Mouse (Mus musculus) midbrain, embryonic 14.5 days (tissue): ENCODE data around the gene Snx20. TPM values are rescaled to one million over a fixed set of nuclear protein-coding genes. Genes with fewer than 3 reads are reported as not detected.

Experiments used
- ATAC-seq: fragments of 200-750 bp; cut with Nextera tagmentation; 2 replicates; pipeline ENCODE4 v1.8.0; 2017; ENCODE audit warnings: moderate number of reproducible peaks, moderate library complexity; ENCODE audit not compliant: low FRiP score, low TSS enrichment
- DNase-seq: peaks from one replicate; pipeline ENCODE4 v3.0.0-alpha.2; 2015
- H3K27ac ChIP-seq: fragments of 300-500 bp; sonication (generic); replicated peaks from 2 replicates; pipeline ENCODE4 v1.5.1; 2014; ENCODE audit warnings: mild to moderate bottlenecking, low read depth, low read length, moderate library complexity
- H3K27me3 ChIP-seq: fragments of 300-500 bp; sonication (generic); 2 replicates; pipeline ENCODE4 v1.6.1; 2014; ENCODE audit warnings: low read length, control low read depth, mixed read lengths; ENCODE audit not compliant: control insufficient read depth, insufficient read depth
- H3K36me3 ChIP-seq: fragments of 300-500 bp; sonication (generic); 2 replicates; pipeline ENCODE4 v1.6.1; 2014; ENCODE audit warnings: low read length, control low read depth; ENCODE audit not compliant: control insufficient read depth, insufficient read depth
- H3K4me1 ChIP-seq: fragments of 300-500 bp; sonication (generic); 2 replicates; pipeline ENCODE4 v1.6.1; 2014; ENCODE audit warnings: mild to moderate bottlenecking, antibody characterized with exemption, low read length, control low read depth; ENCODE audit not compliant: control insufficient read depth, insufficient read depth
- H3K4me2 ChIP-seq: fragments of 300-500 bp; sonication (generic); 2 replicates; pipeline ENCODE4 v1.6.1; 2014; ENCODE audit warnings: mild to moderate bottlenecking, low read length, moderate library complexity
- H3K4me3 ChIP-seq: fragments of 300-500 bp; sonication (generic); replicated peaks from 2 replicates; pipeline ENCODE4 v1.5.1; 2014; ENCODE audit warnings: low read depth, low read length
- H3K9ac ChIP-seq: fragments of 300-500 bp; sonication (generic); replicated peaks from 2 replicates; pipeline ENCODE4 v1.6.1; 2014; ENCODE audit warnings: mild to moderate bottlenecking, low read length, moderate library complexity
- H3K9me3 ChIP-seq: fragments of 300-500 bp; sonication (generic); 2 replicates; pipeline ENCODE4 v1.6.1; 2016; ENCODE audit warnings: low read length, control low read depth, mixed read lengths; ENCODE audit not compliant: control insufficient read depth
- WGBS: fragments of 180-500 bp; shearing (Covaris S2); extraction: QIAGEN DNeasy Blood & Tissue Kit; methylation state at CpG from one replicate; pipeline ENCODE4 v1.1.7; 2014; 5-methylcytosine and 5-hydroxymethylcytosine counted together
- polyA plus RNA-seq: library from polyadenylated mRNA; unstranded; fragments of >200 nt; fragmentation: Nextera tagmentation; extraction: Ambion mirVana; gene quantifications from 2 replicates; pipeline ENCODE4 v1.2.1, GENCODE M21; 2014

The Snx20 gene
- polyA plus RNA-seq, 1 experiment from 2014 or later: 1.1 TPM

GRCm38 (mm10) chr8:88583863-88584262, 52.1 kb downstream of the Snx20 start:
- no peak overlapping the region for H3K27ac ChIP-seq
- H3K4me1 ChIP-seq: peaks cover 12% of the 10 kb centered on the region
- H3K9ac ChIP-seq: no peak overlapping the region
- no peaks in the 10 kb centered on the region for H3K9me3 ChIP-seq
- DNase-seq (no peak), ATAC-seq (no peak)
- WGBS: 93% methylated on average over 3 of the region's 3 CpGs
- H3K4me2 ChIP-seq: no peak overlapping the region
- H3K4me3 ChIP-seq: no peak overlapping the region
- peaks cover 14% of the 10 kb centered on the region for H3K36me3 ChIP-seq
- H3K27me3 ChIP-seq: no peaks in the 10 kb centered on the region

DNA sequence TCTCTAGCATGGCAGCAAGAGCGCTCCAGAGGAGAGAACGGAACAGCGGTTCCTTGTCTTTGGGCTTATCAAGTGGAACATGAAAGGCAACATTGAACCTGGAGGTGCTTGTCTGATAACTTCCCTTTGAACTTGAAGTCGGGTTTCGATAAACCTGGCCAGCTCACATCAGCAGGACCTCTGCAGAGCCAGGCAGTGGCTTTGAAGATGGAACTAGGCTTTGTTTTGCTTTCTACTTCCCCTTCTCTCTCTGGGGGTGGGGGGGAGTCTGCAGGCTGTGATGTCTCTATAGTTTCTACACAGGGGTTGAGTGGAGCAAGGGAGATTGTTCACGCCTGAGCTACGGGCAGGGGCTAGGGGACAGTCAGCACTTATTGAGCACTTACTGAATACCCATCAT, 55.1 kb downstream of the Snx20 start:
- Histone ChIP-seq H3K27me3 (no peaks in the 10 kb centered on the region), H3K4me1 (peaks cover 21% of the 10 kb centered on the region), H3K27ac (no peak overlapping the region; the same call in 1 of the 2 replicates), H3K4me3 (no peak overlapping the region), H3K4me2 (no peak overlapping the region), H3K36me3 (peaks cover 5% of the 10 kb centered on the region; the same call in 1 of the 2 replicates), H3K9me3 (no peaks in the 10 kb centered on the region), H3K9ac (no peak overlapping the region)
- 81% methylated on average over 7 of the region's 7 CpGs for whole genome bisulfite sequencing
- DNase-seq (no peak), ATAC-seq (no peak)

DNA sequence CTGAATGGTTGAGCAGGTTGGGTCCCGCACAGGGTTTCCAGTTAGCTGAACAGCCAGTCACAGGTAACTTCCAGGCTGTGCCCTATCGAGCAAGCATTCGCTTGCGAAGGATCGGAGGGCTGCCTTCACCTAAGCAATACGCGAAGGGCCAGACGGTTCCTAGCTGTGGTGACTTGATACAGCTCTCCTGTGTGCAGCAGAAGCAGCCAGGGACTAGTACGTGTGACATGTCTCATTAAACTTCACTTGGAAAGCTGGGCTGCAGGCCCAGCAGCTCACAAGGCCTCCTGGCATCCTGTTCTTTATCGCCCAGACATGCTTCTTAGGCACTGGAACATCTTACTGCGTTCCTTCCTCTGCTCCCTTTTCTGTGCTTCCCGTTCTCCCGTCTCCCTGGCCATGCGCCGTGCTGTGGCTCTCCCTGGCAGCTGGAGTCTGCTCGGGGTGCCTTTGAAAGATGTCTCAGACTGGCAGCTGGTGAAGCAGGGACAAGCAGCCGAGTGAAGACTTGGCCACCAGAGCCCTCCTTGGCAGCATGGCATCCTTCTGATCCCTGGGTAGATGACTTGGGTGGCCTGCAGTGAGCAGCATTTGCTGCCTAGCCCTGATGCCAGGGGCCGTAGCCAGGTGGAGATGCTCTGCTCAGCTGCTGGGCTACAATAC, 56.1 kb downstream of the Snx20 start:
- peaks cover 28% of the 10 kb centered on the region for H3K4me1 ChIP-seq
- peak; percentile 24 for DNase-seq

GRCm38 (mm10) chr8:88579246-88579645, 56.7 kb downstream of the Snx20 start:
- H3K9ac ChIP-seq: no peak overlapping the region
- DNase-seq: peak; percentile 39
- H3K4me2 ChIP-seq: no peak overlapping the region
- H3K4me1 ChIP-seq: peaks cover 28% of the 10 kb centered on the region
- no peak overlapping the region for H3K27ac ChIP-seq
- H3K9me3 ChIP-seq: no peaks in the 10 kb centered on the region
- no peak for ATAC-seq
- H3K36me3 ChIP-seq: no peaks in the 10 kb centered on the region
- H3K4me3 ChIP-seq: no peak overlapping the region
- 41% methylated on average over 7 of the region's 7 CpGs for WGBS
- H3K27me3 ChIP-seq: no peaks in the 10 kb centered on the region

More for the DNA sequence above, 56.1 kb downstream of the Snx20 start:
- Histone ChIP-seq H3K27me3 (no peaks in the 10 kb centered on the region), H3K4me2 (no peak overlapping the region), H3K36me3 (no peaks in the 10 kb centered on the region), H3K9ac (no peak overlapping the region), H3K27ac (no peak overlapping the region; the same call in 1 of the 2 replicates), H3K4me3 (no peak overlapping the region), H3K9me3 (no peaks in the 10 kb centered on the region)
- WGBS: 84% methylated on average over 18 of the region's 18 CpGs
- no peak for ATAC-seq

GRCm38 (mm10) chr8:88578413-88579175, 57.3 kb downstream of the Snx20 start:
- ATAC-seq (no peak), DNase-seq (no peak)
- no peak overlapping the region for H3K4me3 ChIP-seq
- H3K4me1 ChIP-seq: peaks cover 28% of the 10 kb centered on the region
- H3K27ac ChIP-seq: peak overlapping the region; percentile 20; the same call in 1 of the 2 replicates
- no peak overlapping the region for H3K4me2 ChIP-seq
- H3K9ac ChIP-seq: no peak overlapping the region
- no peaks in the 10 kb centered on the region for H3K27me3 ChIP-seq
- no peaks in the 10 kb centered on the region for H3K36me3 ChIP-seq
- 66% methylated on average over 14 of the region's 14 CpGs for WGBS
- H3K9me3 ChIP-seq: no peaks in the 10 kb centered on the region

- peak; percentile 31 for DNase-seq
- Histone ChIP-seq H3K4me2 (no peak overlapping the region), H3K9me3 (no peaks in the 10 kb centered on the region), H3K36me3 (no peaks in the 10 kb centered on the region), H3K4me3 (no peak overlapping the region), H3K27me3 (no peaks in the 10 kb centered on the region), H3K4me1 (peaks cover 28% of the 10 kb centered on the region), H3K9ac (no peak overlapping the region), H3K27ac (no peak overlapping the region)
- 46% methylated on average over 5 of the region's 5 CpGs for WGBS
- ATAC-seq: no peak
Observed at GRCm38 (mm10) chr8:88577666-88578065, 58.3 kb downstream of the Snx20 start.

Other genes starting within 250 kb of the Snx20 start
- gene Nkd1, start 114.8 kb downstream of the Snx20 start, polyA plus RNA-seq: 46.2 and 66.4 TPM in 2 replicates
- gene Nod2, start 11.2 kb upstream of the Snx20 start, polyA plus RNA-seq: 0.07 TPM in 2 replicates
- gene Cyld, start 60.9 kb upstream of the Snx20 start, polyA plus RNA-seq: 19.0 and 21.1 TPM in 2 replicates